Mouse (Mus musculus) neural tube, postnatal 0 days (tissue): ENCODE results near the gene Esp4. TPM values are rescaled to one million over a fixed set of nuclear protein-coding genes. Genes with fewer than 3 reads are reported as not detected.

ENCODE experiments used
- polyA plus RNA-seq: library from polyadenylated mRNA; unstranded; fragments of >200 nt; fragmentation: Nextera tagmentation; extraction: Ambion mirVana; gene quantifications from 2 replicates; pipeline ENCODE4 v1.2.1, GENCODE M21; 2015

The Esp4 gene
- polyA plus RNA-seq = not detected in 2 replicates

GRCm38 (mm10) chr17:40598294-40598693 lies at the start of gene Esp4:
Gene Esp4 (plus strand): TSS chr17:40598594.

GRCm38 (mm10) chr17:40561207-40561606 lies 37.2 kb upstream of the Esp4 start, which contains the start of gene Esp6:
Gene Esp6 (plus strand): TSS chr17:40561507.

GRCm38 (mm10) chr17:40631775-40632174 lies 33.4 kb downstream of the Esp4 start, which contains the start of gene Esp3:
Gene Esp3 (plus strand): TSS chr17:40632075.

Other genes starting within 250 kb of the Esp4 start
- gene Esp8, start 78.6 kb upstream of the Esp4 start, polyA plus RNA-seq = not detected in 2 replicates
- not detected in 2 replicates for gene Esp6, start 37.1 kb upstream of the Esp4 start, polyA plus RNA-seq
- not detected in 2 replicates for gene Esp3, start 33.5 kb downstream of the Esp4 start, polyA plus RNA-seq
- not detected in 2 replicates for gene Esp1, start 128.5 kb downstream of the Esp4 start, polyA plus RNA-seq
- not detected in 2 replicates for gene Crisp2, start 208.4 kb downstream of the Esp4 start, polyA plus RNA-seq
- gene Rhag, start 212.5 kb downstream of the Esp4 start, polyA plus RNA-seq = not detected in 2 replicates